Mouse (Mus musculus) ovary, postnatal 36 days (tissue): ENCODE data around the gene Dolk.

Experiments used
- DNase-seq: peaks from one replicate; pipeline ENCODE4 v3.0.0; 2022; ENCODE audit warnings: low spot score, mixed read lengths

The Dolk gene

DNA sequence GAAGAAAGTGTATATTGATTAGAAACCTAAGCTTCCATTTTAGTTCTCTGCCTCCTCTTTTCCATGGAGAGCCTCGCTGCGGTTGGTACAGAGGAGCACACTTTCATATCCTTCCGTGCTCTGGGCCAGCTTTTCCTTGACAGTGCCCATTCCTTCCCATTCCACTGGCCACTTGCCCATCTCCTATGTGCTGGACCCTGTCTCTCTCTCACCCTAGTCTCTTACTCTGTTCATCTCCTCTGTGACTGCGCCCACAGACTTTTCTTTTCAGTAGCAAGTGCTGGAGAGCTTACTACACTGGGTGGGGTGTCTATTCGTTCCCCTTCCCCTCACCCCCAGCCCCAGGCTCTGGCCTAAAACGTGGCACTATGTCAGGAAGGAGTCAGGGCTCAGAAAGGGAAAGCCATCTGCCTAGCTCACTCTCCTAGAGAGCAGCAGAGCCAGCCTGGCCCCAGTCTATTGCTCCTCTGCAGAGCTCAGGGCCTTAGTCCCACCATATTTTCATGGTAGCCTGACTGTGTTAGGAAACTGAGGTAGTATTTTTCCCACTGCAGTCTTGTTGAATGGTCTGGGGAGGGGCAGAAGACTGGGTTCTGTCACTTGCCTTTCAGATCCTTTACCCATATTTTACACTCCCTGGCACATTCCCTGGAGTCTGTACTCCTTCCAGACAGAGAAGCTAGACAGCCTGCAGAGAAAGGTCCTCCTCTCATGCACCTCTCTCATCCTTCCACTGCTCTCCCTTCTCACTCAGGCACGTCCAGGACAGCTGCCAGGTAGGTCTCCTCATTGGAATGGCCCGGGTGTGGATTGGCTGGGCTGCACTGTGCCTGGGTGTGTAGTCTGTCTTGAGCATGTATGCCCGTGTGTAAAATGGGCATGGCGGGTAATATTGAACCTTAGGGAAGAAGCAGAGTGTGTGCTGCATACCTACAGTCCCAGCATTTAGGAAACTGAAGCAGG lies 35.7 kb downstream of the Dolk start:
- no peak for DNase-seq

DNA sequence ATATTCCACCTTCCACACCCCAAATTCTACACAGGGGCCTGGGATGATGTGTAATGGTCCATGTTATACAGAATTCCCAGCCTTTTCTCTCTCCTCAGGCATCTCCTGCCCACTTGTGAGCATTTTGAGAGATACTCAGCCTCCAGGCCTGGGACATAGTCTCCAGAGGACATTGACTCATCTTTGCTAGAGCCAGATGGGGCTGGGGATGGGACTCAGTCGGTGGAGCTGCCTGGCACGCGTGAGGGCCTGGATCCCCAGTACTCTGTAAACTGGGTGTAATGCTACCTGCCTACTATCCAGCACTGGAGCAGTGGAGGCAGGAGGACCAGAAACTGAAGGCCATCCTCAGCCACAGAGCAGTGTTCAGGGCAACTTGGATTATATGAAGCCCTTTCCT lies 37.0 kb downstream of the Dolk start:
- no peak for DNase-seq

DNA sequence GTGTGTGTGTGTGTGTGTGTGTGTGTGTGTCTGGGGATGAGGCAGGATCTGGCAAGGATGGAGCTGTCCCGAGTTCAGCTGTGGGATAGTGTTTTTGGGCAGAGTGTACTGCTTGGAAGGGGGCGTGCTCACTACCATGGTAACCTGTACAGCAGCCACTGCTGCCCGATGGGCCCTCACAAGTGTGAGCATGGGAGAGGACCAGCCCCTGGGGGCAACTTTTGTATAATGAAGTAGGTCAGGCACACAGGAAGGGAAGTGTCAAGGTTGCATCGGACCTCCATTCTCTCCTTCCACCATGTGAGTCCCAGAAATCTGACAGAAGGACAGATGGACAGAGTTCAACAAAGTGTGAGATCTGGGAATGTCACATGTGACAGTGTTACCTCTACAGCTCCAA lies 38.5 kb downstream of the Dolk start:
- no peak for DNase-seq

DNA sequence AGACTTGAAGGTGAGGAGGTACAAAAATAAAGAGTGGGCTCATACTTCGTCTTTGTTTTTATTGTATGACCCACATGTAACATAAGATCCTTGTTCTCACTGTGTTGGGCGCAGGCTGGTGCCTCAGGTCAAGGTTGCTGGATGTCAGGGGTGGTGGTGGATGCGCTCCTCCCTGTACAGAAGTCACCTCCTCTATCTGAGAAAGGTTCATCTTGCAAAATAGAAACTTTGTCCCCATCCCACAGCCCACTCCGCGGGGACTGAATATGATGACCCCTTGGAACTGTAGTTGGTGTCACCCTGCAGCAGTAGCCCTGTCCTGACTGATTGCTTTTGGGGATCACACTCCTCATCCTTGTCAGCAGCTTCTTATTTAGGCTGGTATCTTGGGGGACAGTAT lies 39.1 kb downstream of the Dolk start:
- no peak for DNase-seq

DNA sequence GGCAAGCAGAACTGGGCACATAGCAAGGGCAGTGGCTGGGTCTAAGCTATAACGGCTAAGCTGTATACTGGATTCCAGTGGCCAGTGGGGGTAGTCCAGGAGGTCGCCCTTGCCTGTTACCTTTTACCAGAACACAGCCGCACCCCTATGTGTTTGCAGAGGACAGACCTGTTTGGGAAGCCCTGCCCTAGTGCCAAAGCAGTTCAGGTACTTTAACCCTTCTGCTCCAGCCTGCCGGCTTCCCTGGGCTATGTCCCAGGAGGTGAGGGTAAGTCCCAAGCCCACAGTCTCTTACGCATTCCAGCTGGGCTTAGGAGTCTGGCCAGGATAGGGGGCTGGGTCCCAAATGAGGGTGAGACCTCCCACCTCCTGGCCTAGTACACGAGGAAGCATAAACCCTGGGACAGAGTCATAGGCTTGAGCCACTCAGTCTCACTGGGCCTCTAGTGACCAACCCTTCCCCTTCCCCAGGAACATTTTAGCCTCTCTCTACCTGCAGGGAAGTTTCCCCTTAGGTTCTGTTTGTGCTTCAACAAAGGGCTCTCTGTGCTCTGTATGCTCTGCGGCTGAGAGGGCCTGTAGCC lies 41.4 kb downstream of the Dolk start:
- no peak for DNase-seq

DNA sequence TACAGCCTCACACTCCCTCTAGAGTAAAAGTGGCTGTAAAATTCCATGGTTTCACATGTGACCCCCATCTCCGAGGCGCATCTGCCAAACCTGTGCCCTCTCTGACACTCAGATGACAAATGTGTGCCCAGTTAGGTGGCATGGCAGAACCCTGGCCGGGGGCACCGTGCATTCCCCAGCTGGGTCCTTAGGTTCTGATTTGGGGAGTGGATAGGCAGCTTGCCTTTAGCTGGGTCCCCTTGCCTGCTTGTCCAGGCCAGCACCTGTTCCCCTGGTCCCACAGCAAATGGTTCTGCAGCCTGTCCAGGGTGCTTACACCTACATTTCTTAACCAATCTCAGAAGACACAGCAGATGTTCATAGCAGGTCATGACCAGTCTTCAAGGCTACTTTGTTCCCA lies 42.7 kb downstream of the Dolk start:
- DNase-seq: no peak

DNA sequence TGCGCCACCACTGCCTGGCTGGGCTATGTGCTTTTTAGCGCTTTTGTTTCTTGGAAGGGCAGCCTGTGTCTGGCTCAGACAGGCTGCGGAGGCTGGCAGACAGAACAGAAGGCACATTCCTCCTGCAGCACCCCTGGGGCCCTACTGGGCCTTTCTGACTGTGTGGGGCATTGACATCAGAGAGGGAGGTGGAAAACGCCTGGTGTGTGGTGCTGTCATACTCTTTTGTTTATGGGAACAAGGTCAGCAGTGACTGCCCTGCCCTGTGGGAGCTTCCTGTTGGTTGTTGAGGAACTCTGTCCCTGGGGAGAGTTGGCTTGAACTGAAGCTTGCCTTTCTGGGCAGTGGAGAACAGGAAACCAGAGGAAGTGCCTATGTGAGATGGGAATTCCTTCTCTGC lies 43.6 kb downstream of the Dolk start:
- DNase-seq: peak; percentile 37

DNA sequence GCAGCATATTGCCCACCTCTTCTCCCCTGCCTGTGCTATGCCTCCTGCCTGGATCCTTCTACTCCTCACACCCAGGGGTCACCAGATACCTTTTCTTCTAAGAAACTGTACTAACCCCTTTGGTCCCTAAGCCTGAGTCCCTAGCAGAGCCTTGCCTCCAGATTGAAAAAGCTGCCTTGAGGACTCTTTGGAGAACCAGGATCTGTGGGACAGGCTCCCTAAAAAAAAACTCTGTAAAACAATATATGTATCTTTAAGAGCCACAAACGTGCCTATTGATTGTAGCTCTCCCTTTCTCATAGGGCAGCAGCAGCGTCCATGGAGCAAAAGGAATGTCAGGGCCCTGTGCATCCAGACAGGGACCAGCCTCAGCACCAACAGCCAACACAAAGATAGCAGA lies 45.9 kb downstream of the Dolk start, which contains the start of gene Gm28035:
Gm28035 (plus strand) TSS at position 301 of the 400 bp plus-strand sequence.
- DNase-seq: no peak

DNA sequence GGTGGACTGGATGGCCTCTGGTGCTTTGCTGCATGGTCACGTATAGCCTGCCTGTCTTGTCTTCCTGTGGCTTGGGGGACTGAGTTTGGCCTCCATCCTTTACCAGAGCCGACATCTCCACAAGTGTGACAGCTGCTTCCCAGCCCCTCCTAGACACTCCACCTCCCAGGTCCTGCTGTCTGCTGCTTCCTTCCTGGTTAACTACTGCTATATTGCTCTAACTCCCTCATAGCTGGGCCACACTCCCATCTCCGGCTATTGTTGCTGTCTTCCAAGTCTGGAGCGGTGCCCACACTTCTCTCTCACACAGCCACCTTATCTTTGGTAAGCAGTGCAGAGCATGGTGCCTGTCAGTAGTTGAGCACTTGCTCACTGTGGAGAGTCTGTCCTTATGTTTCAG lies 46.4 kb downstream of the Dolk start:
- no peak for DNase-seq

DNA sequence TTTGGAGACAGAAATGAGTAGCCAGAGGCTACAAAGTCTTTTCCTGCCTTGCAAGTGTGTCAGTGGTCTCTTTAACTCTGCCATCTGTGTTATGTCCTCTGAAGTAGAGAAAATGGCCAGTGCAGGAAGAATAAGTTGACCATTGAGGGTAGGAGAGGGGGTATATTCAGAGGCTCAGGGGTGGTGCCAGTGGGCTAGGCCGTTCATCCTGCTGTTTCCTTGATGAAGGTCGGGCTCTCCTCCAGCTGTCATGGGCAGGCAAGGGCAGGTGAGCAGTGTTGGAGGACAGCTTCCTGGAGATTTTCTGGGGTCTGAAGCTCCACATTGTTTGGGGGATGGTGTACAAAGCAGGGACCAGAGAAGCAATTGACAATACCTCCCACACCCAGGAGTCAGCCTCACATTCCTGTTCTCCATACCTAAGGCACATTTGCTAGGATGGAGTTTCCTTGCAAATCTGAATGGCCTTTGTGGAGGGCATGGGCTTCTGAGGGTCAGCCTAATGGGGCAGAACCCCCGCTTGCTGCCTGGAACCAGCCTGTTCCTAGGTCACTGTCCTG lies 47.1 kb downstream of the Dolk start:
- DNase-seq: no peak

DNA sequence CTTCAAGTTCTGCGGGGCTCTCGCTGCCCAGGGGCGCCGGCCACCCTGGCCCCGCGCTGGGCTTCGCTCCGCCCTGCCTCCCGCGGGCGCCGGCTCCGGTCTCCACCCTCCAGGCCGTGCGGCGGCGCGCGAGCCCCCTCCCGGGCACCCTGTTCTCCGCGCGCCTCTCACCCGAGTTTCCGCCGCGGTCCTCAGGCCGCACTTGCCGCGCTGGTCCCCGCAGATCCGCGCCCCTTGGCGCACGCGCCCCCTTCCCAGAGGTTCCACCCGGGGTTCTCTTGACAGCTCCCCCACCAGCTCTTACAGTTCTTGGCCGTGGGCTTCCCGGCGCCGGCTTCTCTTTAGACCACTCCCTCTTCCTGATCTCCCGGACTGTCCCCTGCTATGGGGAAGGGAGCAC lies 48.3 kb downstream of the Dolk start:
- peak; percentile 81 for DNase-seq

DNA sequence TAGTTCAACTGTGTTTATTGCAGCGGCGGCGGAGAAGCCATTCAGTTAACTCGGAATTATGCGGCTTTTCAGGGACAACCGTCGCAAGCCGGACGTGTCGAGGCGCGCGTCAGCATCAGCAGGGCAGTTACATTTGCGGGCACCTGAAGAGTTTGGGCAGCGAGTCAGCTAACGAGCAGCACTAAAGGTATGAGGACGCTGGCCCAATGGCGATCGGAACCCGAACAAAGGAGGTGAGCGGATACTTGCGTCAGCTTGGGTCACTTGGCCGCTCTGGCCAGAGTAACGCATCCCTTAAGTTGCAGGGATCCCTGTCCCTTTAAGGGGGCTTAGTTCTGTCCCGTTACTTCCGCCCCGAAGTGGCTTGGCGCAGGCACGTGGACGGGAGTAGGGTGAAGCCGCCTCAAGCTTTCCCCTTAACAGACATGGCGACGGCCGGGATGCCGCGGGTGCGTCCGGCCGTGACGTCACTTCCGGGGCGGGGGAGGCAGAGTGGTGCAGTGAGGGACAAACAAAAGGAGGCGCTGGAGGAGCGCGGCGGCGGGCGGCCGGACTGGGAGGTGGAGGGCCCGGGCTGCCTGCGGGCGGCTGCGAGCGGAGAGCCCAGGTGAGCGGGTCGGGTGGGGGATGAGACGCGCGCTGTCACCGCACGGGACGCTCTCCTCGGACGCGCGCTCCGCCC lies 48.8 kb downstream of the Dolk start, which contains the start of gene Lrrc8a:
Lrrc8a (plus strand) TSS at position 517 of the 682 bp plus-strand sequence.
- DNase-seq: peak; percentile 100

DNA sequence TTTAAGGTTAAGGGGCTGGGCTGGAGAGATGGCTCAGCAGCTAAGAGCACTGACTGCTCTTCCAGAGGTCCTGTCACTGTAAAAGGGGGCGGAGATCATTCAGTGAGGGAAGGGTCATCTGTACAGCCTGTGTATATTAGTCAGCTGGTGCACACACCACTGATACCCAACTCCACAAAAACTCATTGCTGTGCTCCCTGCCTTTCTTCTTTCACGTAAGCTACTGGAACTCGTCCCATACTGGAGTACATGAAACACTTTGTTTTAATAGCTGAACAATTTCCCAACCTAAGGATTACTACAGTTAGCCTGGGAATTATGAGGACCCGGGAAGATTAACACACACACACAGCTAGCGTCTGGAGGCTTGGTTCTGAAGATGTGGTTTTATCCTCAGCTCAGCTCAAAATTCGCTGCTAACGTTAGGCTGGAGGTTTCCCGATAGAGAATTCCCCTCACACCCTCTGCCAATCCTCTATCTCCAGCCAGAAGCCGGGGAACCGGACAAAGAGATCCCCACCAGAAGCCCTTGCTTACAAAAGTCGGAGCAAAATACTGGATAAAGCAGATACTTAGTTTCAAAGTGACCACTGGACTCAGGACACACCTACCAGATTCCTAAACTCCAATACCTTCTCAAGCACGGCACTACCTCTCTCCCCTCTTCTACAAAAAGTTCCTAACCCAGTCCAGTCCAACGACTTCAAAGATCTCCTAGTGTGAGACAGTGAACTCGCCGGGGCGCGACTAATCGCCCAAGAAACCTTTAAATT lies 49.5 kb downstream of the Dolk start:
- no peak for DNase-seq

DNA sequence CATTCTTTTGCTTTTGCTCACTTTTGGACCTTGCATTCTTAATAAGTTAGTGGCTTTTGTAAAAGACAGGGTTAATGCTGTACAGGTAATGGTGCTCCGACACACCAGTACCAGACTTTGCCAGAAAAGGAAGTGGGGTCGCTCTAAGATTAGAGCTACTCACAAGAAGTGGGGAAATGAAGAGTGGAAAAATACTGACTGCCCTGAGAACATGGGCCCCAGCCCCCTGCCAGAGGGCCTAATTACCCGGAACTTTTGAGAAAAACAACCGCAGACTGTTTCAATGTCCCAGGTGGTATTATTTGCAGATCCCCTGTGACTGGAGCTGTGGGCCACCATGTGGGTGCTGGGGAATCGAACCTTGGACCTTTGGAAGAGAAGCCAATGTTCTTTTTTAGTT lies 50.5 kb downstream of the Dolk start:
- no peak for DNase-seq
